Mouse (Mus musculus) inflammation-experienced regulatory T-cells, adult 6 months (primary cell): ENCODE results near the gene Lcn12. TPM values are rescaled to one million over a fixed set of nuclear protein-coding genes. Genes with fewer than 3 reads are reported as not detected.
A peak's percentile ranks its signal among the peaks of the same experiment; 100 is the strongest.

Source experiments
- ATAC-seq: one replicate; pipeline ENCODE4 v1.8.0; 2017
- polyA plus RNA-seq, 3 experiments: library from polyadenylated mRNA; unstranded; fragments of 100-300 nt; shearing (Covaris generic); gene quantifications; one replicate each; pipeline ENCODE4 v1.2.1; 2017

Gene Lcn12
- polyA plus RNA-seq, 3 experiments from 2014 or later = not detected

DNA sequence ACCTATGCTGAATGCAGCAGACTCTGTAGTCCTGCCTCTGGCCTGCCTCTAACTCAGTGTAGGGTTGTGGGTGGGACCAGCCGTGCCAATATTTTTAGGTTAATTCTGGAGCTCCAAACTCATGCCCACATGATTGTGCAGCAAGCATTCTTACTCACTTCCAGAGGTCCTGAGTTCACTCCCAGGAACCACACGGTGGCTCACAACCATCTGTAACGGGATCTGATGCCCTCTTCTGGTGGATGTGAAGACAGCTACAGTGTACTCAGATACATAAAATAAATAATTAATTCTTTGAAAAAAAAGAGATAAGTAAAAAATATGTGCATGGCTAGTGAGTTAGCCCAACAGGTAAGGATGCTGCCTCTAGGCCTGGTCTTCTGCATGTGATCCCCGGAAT, 2.8 kb upstream of the Lcn12 start:
- no peak for ATAC-seq

- ATAC-seq = no peak
Observed at GRCm38 (mm10) chr2:25492988-25493387, 723 bp downstream of the Lcn12 start.

DNA sequence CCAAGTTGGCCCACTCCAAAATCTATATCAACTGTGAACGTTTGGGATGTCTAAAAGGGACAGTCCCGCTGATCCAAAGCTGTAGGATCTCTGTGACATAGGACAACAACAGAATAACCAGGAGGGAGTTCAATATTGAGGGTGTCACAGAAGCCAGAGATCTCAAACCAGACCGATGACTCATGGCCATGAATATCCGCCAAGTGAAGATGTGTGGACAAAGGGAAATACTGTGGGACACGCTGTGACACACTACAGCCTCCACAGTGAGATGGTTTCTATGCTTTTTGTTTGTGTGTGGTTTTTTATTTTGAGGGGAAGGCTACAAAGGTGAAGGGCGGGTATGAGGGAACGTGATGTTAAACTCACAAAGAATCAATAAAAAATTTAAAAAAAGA, 5.0 kb downstream of the Lcn12 start:
- no peak for ATAC-seq

DNA sequence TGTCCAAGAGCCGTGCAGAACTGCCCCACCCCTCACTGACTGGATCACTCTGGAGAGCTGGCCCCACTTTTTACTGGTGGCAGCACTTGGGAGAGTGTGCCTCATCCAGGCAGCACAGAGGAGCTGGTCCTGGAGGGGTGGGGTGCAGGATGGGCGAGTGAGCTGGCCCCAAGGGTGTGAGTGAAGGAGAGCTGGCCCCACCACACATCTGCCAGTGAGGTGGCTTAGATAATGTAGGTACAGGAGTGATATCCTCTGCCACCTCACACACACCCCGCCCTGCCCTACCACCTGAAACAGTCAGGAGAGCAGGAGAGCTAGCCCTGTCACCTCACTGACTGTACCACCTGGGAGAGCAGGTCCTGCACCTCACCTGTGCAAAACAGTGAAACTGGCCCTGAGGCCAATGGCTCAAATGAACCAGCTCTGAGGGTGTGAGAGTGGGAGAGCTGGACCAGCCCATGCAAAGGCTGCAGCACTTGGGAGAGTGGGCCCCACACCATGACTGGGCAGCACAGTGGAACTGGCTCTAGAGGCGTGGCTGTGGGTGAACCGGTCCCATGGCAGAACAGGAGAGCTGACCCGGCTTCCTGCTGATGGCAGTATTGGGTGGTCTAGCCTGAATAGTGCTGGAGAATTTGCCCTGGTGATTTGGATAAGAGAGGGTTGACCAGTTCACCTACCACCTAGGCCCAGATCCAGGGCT, 5.6 kb downstream of the Lcn12 start:
- ATAC-seq = no peak

GRCm38 (mm10) chr2:25484901-25485647, 8.6 kb downstream of the Lcn12 start:
- no peak for ATAC-seq

GRCm38 (mm10) chr2:25482969-25483368, 10.7 kb downstream of the Lcn12 start:
- peak; percentile 90 for ATAC-seq

DNA sequence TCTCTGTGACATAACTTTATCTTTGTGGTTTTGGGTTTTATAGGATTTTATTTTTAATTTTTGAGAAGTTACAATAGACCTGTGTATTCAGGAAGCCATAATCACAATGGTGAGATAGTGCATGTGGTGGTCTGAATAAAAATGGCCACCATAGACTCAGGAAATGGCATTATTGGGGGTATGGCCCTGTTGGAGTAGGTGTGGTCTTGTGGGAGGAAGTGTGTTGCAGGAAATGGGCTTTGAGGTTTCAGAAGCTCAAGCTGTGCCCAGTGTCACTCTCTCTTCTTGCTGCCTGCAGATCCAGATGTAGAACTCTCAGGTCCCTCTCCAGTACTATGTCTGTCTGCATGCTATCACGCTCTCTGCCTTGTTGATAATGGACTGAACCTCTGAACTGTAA, 13.2 kb downstream of the Lcn12 start:
- ATAC-seq = no peak

DNA sequence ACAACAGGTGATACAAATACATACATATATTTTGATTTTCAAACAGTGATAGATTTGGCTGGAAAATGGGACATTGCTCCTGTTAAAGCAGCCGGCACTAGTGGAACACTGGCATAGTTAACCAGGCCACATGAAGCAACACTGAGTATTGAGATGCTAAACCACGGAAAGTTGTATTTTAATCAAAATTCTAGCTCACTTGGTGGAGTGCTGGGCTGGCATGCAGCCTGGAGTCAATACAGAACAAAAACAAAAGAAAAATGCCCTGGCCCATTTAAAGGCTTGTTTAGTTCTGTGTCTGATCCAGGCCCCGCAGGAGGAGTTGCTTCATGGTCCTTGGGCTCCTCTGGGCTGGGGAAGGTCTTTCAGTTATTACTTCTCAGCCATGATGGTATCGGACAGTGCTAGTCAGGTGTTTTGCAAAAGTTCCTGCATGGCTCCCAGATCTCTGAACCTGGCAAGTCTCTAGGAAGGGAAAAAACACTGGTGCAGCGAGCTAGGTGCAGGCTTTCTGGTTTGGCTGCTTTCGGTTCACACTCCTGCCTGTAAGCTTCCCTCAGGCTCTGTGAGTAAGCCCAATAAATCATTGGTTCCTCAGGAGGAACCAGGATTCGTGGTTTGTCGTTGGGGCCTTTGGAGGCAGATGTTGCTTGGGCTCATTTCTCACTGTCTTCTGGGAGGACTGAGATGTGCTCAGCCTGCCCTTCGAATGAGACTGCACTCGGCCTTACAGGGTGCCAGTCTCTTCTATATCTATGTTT, 14.0 kb downstream of the Lcn12 start:
- no peak for ATAC-seq

GRCm38 (mm10) chr2:25477967-25478675, 15.6 kb downstream of the Lcn12 start:
- no peak for ATAC-seq

DNA sequence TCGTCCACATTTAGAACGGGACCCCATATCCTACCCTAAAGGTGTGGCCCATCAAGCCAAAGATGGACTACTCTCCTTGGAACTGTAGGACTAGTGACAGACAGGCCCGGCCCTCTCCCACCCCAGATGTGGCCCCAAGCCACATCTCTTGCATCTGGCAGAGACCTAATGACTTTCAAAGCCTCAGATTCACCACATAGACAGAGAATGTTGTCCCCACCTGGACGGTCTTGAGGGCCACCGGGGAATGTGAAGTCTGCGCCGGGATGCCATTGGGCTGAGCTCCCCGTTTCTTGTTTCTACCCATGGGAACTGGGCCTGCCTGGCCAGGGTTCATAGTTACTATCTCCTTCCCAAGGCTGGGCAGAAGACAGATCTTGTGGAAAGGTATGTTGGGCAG, 16.2 kb downstream of the Lcn12 start:
- ATAC-seq = no peak

DNA sequence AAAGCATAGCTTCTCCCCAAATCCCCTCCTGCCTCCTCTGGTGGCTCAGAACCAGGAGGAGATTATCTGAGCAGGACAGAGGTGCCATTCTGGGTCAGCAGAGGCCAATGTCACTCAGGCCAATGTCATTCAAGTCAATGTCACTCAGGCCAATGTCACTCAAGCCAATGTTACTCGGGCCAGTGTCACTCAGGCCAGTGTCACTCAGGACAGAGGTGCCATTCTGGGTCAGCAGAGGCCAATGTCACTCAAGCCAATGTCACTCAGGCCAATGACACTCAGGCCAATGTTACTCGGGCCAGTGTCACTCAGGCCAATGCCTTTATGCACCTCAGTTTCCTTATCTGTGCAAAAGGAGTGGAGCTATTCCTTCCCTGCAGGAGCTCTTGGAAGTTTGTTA, 21.2 kb downstream of the Lcn12 start:
- ATAC-seq = no peak

DNA sequence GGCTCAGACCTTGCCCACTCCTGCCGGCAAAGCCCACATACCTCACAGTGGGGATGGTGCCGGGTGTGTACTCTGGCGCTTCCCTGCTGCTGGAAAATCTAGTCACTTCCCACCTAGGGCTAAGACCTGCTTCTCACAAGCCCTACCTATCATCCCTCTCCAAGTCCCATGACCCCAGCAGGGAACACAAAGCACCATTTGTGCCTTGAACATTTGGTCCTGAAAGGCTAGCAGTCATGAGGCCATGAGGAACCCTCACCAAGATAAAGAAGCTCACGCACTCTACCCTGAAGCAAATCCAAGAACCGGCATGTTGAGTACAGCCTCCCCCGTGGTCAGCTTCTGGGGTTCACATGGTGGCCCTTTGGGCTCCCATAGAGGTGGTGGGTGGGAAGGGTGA, 23.7 kb downstream of the Lcn12 start, which contains the start of gene Ptgds:
Gene Ptgds, minus strand, starts transcription at position 78 of the 400 bp plus-strand sequence.
- no peak for ATAC-seq

- ATAC-seq = no peak
Observed at GRCm38 (mm10) chr2:25468962-25469915, 24.5 kb downstream of the Lcn12 start.

GRCm38 (mm10) chr2:25467606-25468303, 26.0 kb downstream of the Lcn12 start:
- ATAC-seq = no peak

- ATAC-seq = peak; percentile 87
Observed at GRCm38 (mm10) chr2:25465816-25466635, 27.7 kb downstream of the Lcn12 start.

DNA sequence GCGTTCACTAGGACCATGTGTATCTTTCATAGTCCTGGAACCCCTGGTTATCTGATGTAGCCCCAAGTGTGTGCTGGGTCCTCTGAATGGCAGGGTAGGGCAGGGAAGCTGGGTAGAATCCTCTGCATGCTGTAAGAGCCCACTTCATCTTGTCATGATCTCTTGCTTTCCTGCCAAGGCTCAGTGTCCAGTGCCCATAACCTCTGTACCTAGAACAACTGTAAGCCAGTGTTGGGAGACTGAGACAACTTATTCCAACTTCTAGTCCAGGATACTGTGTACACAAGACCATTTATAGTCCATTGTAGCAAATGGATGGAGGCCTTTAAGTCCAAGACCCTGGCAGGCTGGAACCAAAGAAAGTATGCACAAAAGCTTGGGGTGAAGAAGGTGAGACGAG, 28.5 kb downstream of the Lcn12 start:
- ATAC-seq = no peak

- ATAC-seq = no peak
Observed at GRCm38 (mm10) chr2:25463630-25464029, 30.1 kb downstream of the Lcn12 start.

- no peak for ATAC-seq
Observed at GRCm38 (mm10) chr2:25461407-25461806, 32.3 kb downstream of the Lcn12 start.

DNA sequence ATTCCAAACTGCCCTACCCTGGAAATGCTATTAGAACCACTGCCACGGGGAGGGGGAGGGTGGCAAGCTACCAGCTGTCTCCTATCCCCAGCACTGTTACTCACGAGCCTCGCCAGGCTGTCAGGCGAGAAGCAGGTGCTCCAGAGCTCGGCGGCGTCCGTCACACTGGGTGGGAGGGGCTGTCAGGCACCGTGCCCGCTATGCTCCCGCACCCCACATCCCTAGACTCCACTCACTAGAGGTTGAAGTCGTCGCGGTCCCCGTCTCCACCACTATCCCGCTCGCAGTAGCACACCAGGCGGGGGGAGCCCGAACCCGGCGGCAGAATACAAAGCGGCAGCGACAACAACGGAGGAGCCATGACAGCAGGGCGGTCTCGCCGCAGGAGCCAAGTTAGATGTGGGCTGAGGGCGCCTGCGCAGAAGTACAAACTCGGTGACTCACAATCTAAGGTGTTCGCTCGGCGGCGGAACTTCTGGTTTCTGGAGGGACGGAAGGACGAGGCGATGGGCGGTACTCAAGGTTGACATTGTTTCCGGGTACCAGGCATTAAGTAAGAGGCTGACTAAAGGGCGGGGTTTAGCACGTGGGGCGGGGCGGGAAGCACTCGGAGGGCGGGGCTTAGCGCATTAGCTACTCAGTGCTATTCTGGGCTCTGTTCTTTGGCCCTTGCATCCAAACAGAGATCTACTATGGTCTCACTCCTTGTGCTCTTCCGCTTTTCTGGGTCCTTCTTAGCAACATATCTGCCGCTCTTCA, 33.0 kb downstream of the Lcn12 start, which contains the start of gene Paxx:
Gene Paxx, minus strand, starts transcription at position 544 of the 759 bp plus-strand sequence.
- ATAC-seq = peak; percentile 88
